Mouse (Mus musculus) thymus, adult 2 months (tissue): ENCODE data around the gene Hbq1a.

ENCODE experiments used
- CTCF ChIP-seq: fragments of 200-500 bp; IDR thresholded peaks from 2 replicates; pipeline ENCODE4 v1.5.1; 2012; ENCODE audit warnings: mild to moderate bottlenecking, control low read depth, low read length, moderate library complexity, borderline replicate concordance; ENCODE audit not compliant: control insufficient read depth, poor library complexity, insufficient read depth; ENCODE audit errors: extremely low read depth
- POLR2A ChIP-seq: fragments of 200-500 bp; IDR thresholded peaks from 2 replicates; pipeline ENCODE4 v1.6.1; 2012; ENCODE audit warnings: mild to moderate bottlenecking, low read length, control low read depth, moderate library complexity; ENCODE audit not compliant: control insufficient read depth, poor library complexity, insufficient read depth; ENCODE audit errors: extremely low read depth

DNA sequence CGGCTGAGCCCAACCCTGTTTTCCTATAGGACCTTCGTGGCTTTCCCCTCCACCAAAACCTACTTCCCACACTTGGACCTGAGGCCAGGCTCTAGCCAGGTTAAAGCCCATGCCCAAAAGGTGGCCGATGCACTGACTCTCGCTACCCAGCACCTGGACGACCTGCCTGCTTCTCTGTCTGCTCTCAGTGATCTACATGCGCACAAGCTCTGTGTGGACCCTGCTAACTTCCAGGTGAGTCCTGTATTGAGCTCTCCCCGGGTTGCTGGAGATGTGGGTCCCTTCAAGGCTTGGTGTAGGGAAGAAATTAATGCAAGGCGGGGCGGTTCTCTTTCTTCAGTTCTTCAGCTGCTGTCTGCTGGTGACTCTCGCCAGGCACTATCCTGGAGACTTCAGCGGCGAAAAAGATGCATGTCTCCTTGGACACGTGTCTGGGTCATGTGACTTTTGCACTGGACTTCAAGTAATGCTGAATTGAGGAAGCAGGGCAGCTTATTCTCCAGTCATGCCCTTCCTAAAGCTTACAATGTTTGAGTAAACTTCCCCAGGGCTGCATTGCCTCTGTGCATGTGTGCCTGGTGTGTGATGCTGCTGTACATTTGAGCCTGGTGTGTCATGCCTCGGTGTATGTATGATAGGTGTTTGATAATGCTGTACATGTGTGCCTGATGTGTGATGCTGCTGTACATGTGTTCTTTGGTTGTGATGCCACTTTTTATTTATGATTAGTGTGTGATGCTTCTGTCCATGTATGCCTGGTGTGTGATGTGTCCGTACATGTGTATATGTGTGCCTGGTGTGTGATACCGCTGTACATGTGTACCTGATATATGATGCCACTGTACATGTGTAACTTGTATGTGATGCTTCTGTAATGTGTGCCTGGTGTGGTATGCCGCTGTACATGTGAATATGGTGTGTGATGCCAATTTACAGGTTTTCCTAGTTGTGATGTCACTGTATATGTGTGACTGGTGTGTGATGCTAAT, 704 bp downstream of the Hbq1a start:
- TF ChIP-seq CTCF (no peak), POLR2A (no peak)
